Mouse (Mus musculus) bone marrow macrophage, adult 2 months (primary cell): ENCODE results near the gene Card19.

Source experiments
- CTCF ChIP-seq: IDR thresholded peaks from 2 replicates; pipeline ENCODE4 v1.5.1; 2012; ENCODE audit warnings: low read depth, mild to moderate bottlenecking, low read length, moderate library complexity
- POLR2A ChIP-seq: IDR thresholded peaks from 2 replicates; pipeline ENCODE4 v1.6.1; 2012; ENCODE audit warnings: mild to moderate bottlenecking, low read depth, low read length, borderline replicate concordance

DNA sequence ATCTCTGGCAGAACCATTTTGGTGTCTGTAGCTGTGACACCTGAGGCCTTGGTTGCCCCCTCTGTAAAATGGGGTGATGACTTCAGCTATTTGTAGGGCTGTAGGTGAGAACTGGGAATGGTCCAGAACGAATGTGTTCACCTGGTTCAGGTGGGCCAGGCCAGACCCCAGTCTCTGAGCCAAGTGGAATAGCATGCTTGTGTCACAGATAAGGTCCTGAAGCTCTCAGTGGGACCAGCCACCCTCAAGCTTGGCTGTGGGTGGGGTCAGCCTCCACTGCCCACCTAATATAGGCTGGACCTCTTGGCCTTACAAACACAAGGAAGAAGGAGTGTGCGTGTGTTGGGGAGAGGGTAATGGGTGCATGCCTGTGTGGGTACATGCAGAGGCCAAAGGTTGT is 9.5 kb downstream of the Card19 start:
- TF ChIP-seq CTCF (no peak), POLR2A (no peak)
